Mouse (Mus musculus) midbrain, embryonic 15.5 days (tissue): ENCODE measurements around the gene Epm2aip1. TPM values are rescaled to one million over a fixed set of nuclear protein-coding genes. Genes with fewer than 3 reads are reported as not detected.
A peak's percentile ranks its signal among the peaks of the same experiment; 100 is the strongest.

Experiments used
- ATAC-seq: fragments of 200-750 bp; cut with Nextera tagmentation; replicated peaks from 2 replicates; pipeline ENCODE4 v1.8.0; 2017; ENCODE audit warnings: moderate TSS enrichment
- H3K27ac ChIP-seq: fragments of 300-500 bp; sonication (generic); 2 replicates; pipeline ENCODE4 v1.5.1; 2015; ENCODE audit warnings: mild to moderate bottlenecking, inconsistent platforms
- H3K27me3 ChIP-seq: fragments of 300-500 bp; sonication (generic); replicated peaks from 2 replicates; pipeline ENCODE4 v1.6.1; 2015; ENCODE audit warnings: inconsistent platforms
- H3K36me3 ChIP-seq: fragments of 300-500 bp; sonication (generic); replicated peaks from 2 replicates; pipeline ENCODE4 v1.6.1; 2015; ENCODE audit warnings: inconsistent platforms
- H3K4me1 ChIP-seq: fragments of 300-500 bp; sonication (generic); 2 replicates; pipeline ENCODE4 v1.6.1; 2015; ENCODE audit warnings: inconsistent platforms
- H3K4me2 ChIP-seq: fragments of 300-500 bp; sonication (generic); 2 replicates; pipeline ENCODE4 v1.6.1; 2015; ENCODE audit warnings: inconsistent platforms, mild to moderate bottlenecking, moderate library complexity
- H3K4me3 ChIP-seq: fragments of 300-500 bp; sonication (generic); 2 replicates; pipeline ENCODE4 v1.5.1; 2015; ENCODE audit warnings: mild to moderate bottlenecking, inconsistent platforms
- H3K9ac ChIP-seq: fragments of 300-500 bp; sonication (generic); 2 replicates; pipeline ENCODE4 v1.6.1; 2015; ENCODE audit warnings: mild to moderate bottlenecking, inconsistent platforms
- H3K9me3 ChIP-seq: fragments of 300-500 bp; sonication (generic); 2 replicates; pipeline ENCODE4 v1.6.1; 2016; ENCODE audit warnings: inconsistent platforms
- WGBS: fragments of 180-500 bp; shearing (Covaris S2); methylation state at CpG from one replicate; pipeline ENCODE4 v1.1.7; 2015; ENCODE audit warnings: mixed read lengths; 5-methylcytosine and 5-hydroxymethylcytosine counted together
- polyA plus RNA-seq: library from polyadenylated mRNA; unstranded; fragments of >200 nt; fragmentation: Nextera tagmentation; extraction: Ambion mirVana; gene quantifications from 2 replicates; pipeline ENCODE4 v1.2.1, GENCODE M21; 2015

The Epm2aip1 gene
- polyA plus RNA-seq, 1 experiment from 2014 or later: 68.6 TPM

DNA sequence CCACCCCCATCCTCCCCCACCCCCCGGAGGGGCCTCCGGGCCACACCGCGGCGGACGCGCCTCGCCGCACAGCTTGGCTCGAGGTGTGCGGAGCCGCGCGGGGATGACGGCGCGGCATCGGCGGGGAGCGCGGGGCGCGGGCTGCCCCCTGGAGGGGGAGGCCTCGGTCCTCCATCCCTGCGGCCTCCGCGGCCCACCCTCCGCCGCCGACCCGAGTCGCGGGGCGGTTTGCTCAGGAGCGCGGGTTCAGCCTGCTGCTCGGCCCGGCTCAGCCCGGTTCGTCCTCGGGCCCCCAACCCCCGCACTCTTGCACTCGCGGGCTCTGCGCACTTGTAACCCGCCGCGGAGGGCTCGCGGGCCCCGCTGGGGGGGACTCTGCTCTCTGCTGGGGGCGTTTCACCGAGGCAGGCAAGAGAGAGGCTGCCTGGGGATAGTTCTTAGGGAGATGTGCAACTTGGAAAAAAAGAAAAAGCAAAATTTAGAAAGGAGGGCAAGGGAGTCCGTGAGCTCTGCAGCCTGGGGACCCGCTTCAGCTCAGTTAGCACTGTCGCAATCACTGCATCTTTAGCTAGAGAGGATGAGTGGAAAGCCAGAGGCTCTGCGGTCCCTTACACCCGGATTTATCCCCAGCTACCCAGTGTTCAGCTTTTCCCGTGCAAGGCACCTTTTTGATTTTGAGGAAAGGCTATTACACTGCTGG, 40.9 kb downstream of the Epm2aip1 start:
- H3K9ac ChIP-seq: peak overlapping the region; percentile 58
- H3K27ac ChIP-seq: peak overlapping the region; percentile 35; the same call in 1 of the 2 replicates
- H3K36me3 ChIP-seq: no peaks in the 10 kb centered on the region
- ATAC-seq: peak; percentile 57
- H3K4me2 ChIP-seq: peak overlapping the region; percentile 90
- H3K27me3 ChIP-seq: peaks cover 44% of the 10 kb centered on the region
- WGBS: 1% methylated on average over 45 of the region's 59 CpGs
- peaks cover 5% of the 10 kb centered on the region; the same call in 1 of the 2 replicates for H3K9me3 ChIP-seq
- peak overlapping the region; percentile 60 for H3K4me3 ChIP-seq
- H3K4me1 ChIP-seq: peaks cover 23% of the 10 kb centered on the region

- H3K27me3 ChIP-seq: peaks cover 44% of the 10 kb centered on the region
Observed at GRCm38 (mm10) chr9:111313299-111313698, 41.6 kb downstream of the Epm2aip1 start.

DNA sequence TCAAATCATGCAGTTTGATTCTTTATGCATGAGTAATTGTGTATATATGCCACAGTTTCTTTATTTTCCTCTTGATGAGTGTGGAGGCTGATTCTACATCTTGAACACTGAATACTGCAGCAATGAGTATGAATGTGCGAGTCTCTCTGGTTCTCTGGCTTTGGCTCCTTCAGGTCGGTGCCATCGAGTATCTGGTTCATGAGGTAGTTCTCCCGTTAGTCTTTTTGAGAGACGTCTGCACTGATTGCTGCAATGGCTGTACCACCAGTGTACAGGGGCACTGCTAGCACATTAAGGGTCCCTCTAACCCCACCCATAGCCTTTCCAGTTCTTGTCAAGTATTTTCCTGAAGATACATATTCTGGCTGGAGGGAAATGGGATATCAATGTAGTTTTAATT, 42.1 kb downstream of the Epm2aip1 start:
- H3K9ac ChIP-seq: no peak overlapping the region
- peak overlapping the region; percentile 90 for H3K4me2 ChIP-seq
- 27% methylated on average over 5 of the region's 5 CpGs for WGBS
- peaks cover 5% of the 10 kb centered on the region; the same call in 1 of the 2 replicates for H3K9me3 ChIP-seq
- peaks cover 23% of the 10 kb centered on the region for H3K4me1 ChIP-seq
- no peak for ATAC-seq
- H3K27me3 ChIP-seq: peaks cover 43% of the 10 kb centered on the region
- H3K4me3 ChIP-seq: no peak overlapping the region
- H3K36me3 ChIP-seq: no peaks in the 10 kb centered on the region
- no peak overlapping the region for H3K27ac ChIP-seq

More at GRCm38 (mm10) chr9:111313299-111313698, 41.6 kb downstream of the Epm2aip1 start:
- Histone ChIP-seq H3K4me2 (peak overlapping the region; percentile 90), H3K9me3 (peaks cover 5% of the 10 kb centered on the region; the same call in 1 of the 2 replicates), H3K4me3 (peak overlapping the region; percentile 60; the same call in 1 of the 2 replicates), H3K27ac (no peak overlapping the region), H3K36me3 (no peaks in the 10 kb centered on the region), H3K4me1 (peaks cover 23% of the 10 kb centered on the region), H3K9ac (no peak overlapping the region)
- 13% methylated on average over 5 of the region's 6 CpGs for WGBS
- no peak for ATAC-seq

- H3K27me3 ChIP-seq: peaks cover 39% of the 10 kb centered on the region
- H3K4me2 ChIP-seq: no peak overlapping the region
- ATAC-seq: no peak
- peaks cover 23% of the 10 kb centered on the region for H3K4me1 ChIP-seq
- H3K4me3 ChIP-seq: no peak overlapping the region
- H3K27ac ChIP-seq: no peak overlapping the region
- no peak overlapping the region for H3K9ac ChIP-seq
- peaks cover 5% of the 10 kb centered on the region; the same call in 1 of the 2 replicates for H3K9me3 ChIP-seq
- H3K36me3 ChIP-seq: no peaks in the 10 kb centered on the region
- WGBS: 39% methylated on average over 5 of the region's 5 CpGs
Observed at GRCm38 (mm10) chr9:111314219-111314618, 42.5 kb downstream of the Epm2aip1 start.

- no peak overlapping the region for H3K4me3 ChIP-seq
- H3K27me3 ChIP-seq: no peaks in the 10 kb centered on the region
- 84% methylated on average over 4 of the region's 4 CpGs for WGBS
Observed at GRCm38 (mm10) chr9:111320912-111321311, 49.2 kb downstream of the Epm2aip1 start.

GRCm38 (mm10) chr9:111324881-111325280, 53.2 kb downstream of the Epm2aip1 start:
- Histone ChIP-seq H3K4me3 (no peak overlapping the region), H3K27me3 (no peaks in the 10 kb centered on the region), H3K4me1 (no peaks in the 10 kb centered on the region), H3K27ac (no peak overlapping the region), H3K36me3 (no peaks in the 10 kb centered on the region), H3K9me3 (no peaks in the 10 kb centered on the region), H3K9ac (no peak overlapping the region), H3K4me2 (no peak overlapping the region)
- WGBS: 77% methylated on average over 2 of the region's 2 CpGs
- no peak for ATAC-seq

More at GRCm38 (mm10) chr9:111320912-111321311, 49.2 kb downstream of the Epm2aip1 start:
- no peaks in the 10 kb centered on the region for H3K4me1 ChIP-seq
- H3K9ac ChIP-seq: no peak overlapping the region
- H3K27ac ChIP-seq: no peak overlapping the region
- H3K9me3 ChIP-seq: no peaks in the 10 kb centered on the region
- no peak for ATAC-seq
- no peaks in the 10 kb centered on the region for H3K36me3 ChIP-seq
- no peak overlapping the region for H3K4me2 ChIP-seq

Other genes with a start within 250 kb of the Epm2aip1 start
- gene Ccrl2, start 214.4 kb upstream of the Epm2aip1 start, polyA plus RNA-seq: 1.1 and 1.2 TPM in 2 replicates
- gene Lrrfip2, start 154.3 kb upstream of the Epm2aip1 start, polyA plus RNA-seq: 45.6 and 51.3 TPM in 2 replicates
- gene Mlh1, start 138 bp upstream of the Epm2aip1 start, polyA plus RNA-seq: 25.7 and 31.3 TPM in 2 replicates
- 13.9 and 15.8 TPM in 2 replicates for gene Trank1, start 39.8 kb downstream of the Epm2aip1 start, polyA plus RNA-seq
- gene Dclk3, start 167.2 kb downstream of the Epm2aip1 start, polyA plus RNA-seq: 5.9 and 6.8 TPM in 2 replicates